Mouse (Mus musculus): ENCODE measurements around the gene Cdc34b. TPM values are rescaled to one million over a fixed set of nuclear protein-coding genes. Genes with fewer than 3 reads are reported as not detected.
A peak's percentile ranks its signal among the peaks of the same experiment; 100 is the strongest.

The Cdc34b gene
- polyA plus RNA-seq, 1 experiment from 2014 or later, result not detected

DNA sequence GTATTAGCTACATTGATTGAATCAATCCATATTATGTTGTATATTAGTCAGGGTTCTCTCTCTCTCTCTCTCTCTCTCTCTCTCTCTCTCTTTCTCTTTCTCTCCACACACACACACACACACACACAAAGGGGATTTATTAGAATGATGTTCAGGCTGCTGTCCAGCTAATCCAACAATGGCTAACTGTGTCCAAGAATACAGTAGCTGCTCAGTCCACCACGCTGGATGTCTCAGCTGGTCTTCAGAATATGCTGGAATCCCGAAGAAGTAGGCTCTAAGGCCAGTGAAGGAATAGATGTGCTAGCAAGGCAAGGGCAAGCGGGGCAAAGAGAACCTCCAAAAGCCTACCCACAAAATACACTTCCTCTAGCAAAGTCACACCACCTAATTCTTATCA lies 14.3 kb upstream of the Cdc34b start:
- ATAC-seq (ENCODE audit: insufficient number of reproducible peaks, low FRiP score, low TSS enrichment, low read depth), result no peak
- H3K27ac ChIP-seq (replicated peaks; ENCODE audit: low read depth, low read length), result no peak overlapping the region
- 88% methylated on average over 3 of the region's 3 CpGs for WGBS
- H3K27me3 ChIP-seq (ENCODE audit: control insufficient read depth, insufficient read depth, low read length), result no peaks in the 10 kb centered on the region
- H3K4me1 ChIP-seq (ENCODE audit: control insufficient read depth, insufficient read depth, low read length), result no peaks in the 10 kb centered on the region
- H3K9ac ChIP-seq (ENCODE audit: low read length), result no peak overlapping the region
- no peaks in the 10 kb centered on the region for H3K36me3 ChIP-seq (ENCODE audit: control insufficient read depth, insufficient read depth, low read length)
- no peak overlapping the region for H3K4me2 ChIP-seq (ENCODE audit: low read depth, severe bottlenecking)
- H3K9me3 ChIP-seq (ENCODE audit: control insufficient read depth, low read length), result no peaks in the 10 kb centered on the region
- no peak overlapping the region for H3K4me3 ChIP-seq (ENCODE audit: low read depth, low read length)
- no peak for DNase-seq (ENCODE audit: low spot score)

DNA sequence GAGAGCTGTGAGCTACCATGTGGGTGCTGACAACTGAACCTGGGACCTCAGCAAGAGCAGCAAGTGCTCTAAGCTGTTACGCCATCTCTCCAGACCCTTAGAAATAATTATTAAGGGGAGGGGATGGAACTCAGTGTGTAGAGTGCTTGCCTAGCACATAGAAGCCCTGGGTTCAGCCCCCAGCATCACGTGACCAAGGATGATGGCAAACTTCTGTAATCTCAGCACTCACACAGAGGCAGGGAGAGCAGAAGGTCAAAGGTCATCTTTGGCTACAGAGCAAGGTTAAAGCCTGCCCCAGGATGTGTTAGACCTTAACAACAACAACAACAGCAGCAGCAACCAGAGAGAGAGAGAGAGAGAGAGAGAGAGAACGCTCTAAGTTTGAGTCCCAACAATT lies 13.0 kb upstream of the Cdc34b start:
- H3K4me1 ChIP-seq (ENCODE audit: control insufficient read depth, insufficient read depth, low read length), result no peaks in the 10 kb centered on the region
- no peaks in the 10 kb centered on the region for H3K9me3 ChIP-seq (ENCODE audit: control insufficient read depth, low read length)
- no peaks in the 10 kb centered on the region for H3K36me3 ChIP-seq (ENCODE audit: control insufficient read depth, insufficient read depth, low read length)
- WGBS, result 82% methylated on average over 3 of the region's 3 CpGs
- no peak overlapping the region for H3K9ac ChIP-seq (ENCODE audit: low read length)
- no peak for DNase-seq (ENCODE audit: low spot score)
- ATAC-seq (ENCODE audit: insufficient number of reproducible peaks, low FRiP score, low TSS enrichment, low read depth), result no peak
- no peak overlapping the region for H3K27ac ChIP-seq (replicated peaks; ENCODE audit: low read depth, low read length)
- no peak overlapping the region for H3K4me2 ChIP-seq (ENCODE audit: low read depth, severe bottlenecking)
- H3K27me3 ChIP-seq (ENCODE audit: control insufficient read depth, insufficient read depth, low read length), result no peaks in the 10 kb centered on the region
- H3K4me3 ChIP-seq (ENCODE audit: low read depth, low read length), result no peak overlapping the region

DNA sequence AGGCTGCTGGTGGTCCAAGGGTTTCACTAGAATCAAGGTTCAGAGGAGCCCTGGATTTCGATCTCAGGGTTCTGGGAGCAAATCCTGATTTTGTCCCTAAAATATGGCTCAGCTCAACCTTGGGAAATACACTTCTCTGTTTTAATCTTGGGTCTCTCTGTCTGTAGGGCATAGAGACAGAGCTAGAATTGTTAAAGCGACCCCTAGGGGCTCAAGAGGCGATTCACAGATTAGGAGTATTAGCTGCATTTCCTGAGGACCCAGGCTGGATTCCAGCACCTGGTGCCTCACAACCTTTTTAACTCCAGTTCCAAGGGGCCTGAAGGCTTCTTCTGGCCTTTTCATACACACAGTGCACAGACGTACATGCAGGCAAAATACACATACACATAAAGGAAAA lies 12.0 kb upstream of the Cdc34b start:
- Histone ChIP-seq H3K9me3 (ENCODE audit: control insufficient read depth, low read length) (no peaks in the 10 kb centered on the region), H3K36me3 (ENCODE audit: control insufficient read depth, insufficient read depth, low read length) (no peaks in the 10 kb centered on the region), H3K4me1 (ENCODE audit: control insufficient read depth, insufficient read depth, low read length) (no peaks in the 10 kb centered on the region), H3K4me3 (ENCODE audit: low read depth, low read length) (no peak overlapping the region), H3K4me2 (ENCODE audit: low read depth, severe bottlenecking) (no peak overlapping the region), H3K27ac (replicated peaks; ENCODE audit: low read depth, low read length) (no peak overlapping the region), H3K9ac (ENCODE audit: low read length) (no peak overlapping the region), H3K27me3 (ENCODE audit: control insufficient read depth, insufficient read depth, low read length) (no peaks in the 10 kb centered on the region)
- DNase-seq (ENCODE audit: low spot score) (no peak), ATAC-seq (ENCODE audit: insufficient number of reproducible peaks, low FRiP score, low TSS enrichment, low read depth) (no peak)
- 35% methylated on average over 4 of the region's 4 CpGs for WGBS

DNA sequence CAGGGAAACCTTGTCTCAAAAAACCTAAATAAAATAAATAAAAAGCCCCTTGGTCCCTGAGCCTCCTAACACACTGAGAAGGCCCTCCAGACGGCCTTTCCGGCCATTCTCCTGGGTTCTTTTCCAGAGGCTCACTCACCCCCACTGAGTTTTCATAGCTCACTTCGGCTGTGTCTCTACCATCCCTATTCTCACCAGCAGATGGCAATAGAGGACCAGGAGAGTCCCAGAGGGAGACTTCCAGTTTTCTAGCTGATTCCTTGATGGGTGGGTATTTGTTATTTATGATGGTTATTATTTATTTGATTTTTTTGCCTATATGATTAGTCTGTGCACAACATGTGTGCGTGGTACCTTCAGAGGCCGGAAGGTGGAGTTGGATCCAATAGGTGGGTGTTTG lies 11.3 kb upstream of the Cdc34b start:
- ATAC-seq (ENCODE audit: insufficient number of reproducible peaks, low FRiP score, low TSS enrichment, low read depth) (no peak), DNase-seq (ENCODE audit: low spot score) (peak; percentile 76)
- no peaks in the 10 kb centered on the region for H3K36me3 ChIP-seq (ENCODE audit: control insufficient read depth, insufficient read depth, low read length)
- 37% methylated on average over 5 of the region's 5 CpGs for WGBS
- H3K27ac ChIP-seq (replicated peaks; ENCODE audit: low read depth, low read length), result no peak overlapping the region
- H3K9ac ChIP-seq (ENCODE audit: low read length), result no peak overlapping the region
- H3K4me1 ChIP-seq (ENCODE audit: control insufficient read depth, insufficient read depth, low read length), result no peaks in the 10 kb centered on the region
- H3K9me3 ChIP-seq (ENCODE audit: control insufficient read depth, low read length), result no peaks in the 10 kb centered on the region
- no peak overlapping the region for H3K4me2 ChIP-seq (ENCODE audit: low read depth, severe bottlenecking)
- no peak overlapping the region for H3K4me3 ChIP-seq (ENCODE audit: low read depth, low read length)
- H3K27me3 ChIP-seq (ENCODE audit: control insufficient read depth, insufficient read depth, low read length), result no peaks in the 10 kb centered on the region

DNA sequence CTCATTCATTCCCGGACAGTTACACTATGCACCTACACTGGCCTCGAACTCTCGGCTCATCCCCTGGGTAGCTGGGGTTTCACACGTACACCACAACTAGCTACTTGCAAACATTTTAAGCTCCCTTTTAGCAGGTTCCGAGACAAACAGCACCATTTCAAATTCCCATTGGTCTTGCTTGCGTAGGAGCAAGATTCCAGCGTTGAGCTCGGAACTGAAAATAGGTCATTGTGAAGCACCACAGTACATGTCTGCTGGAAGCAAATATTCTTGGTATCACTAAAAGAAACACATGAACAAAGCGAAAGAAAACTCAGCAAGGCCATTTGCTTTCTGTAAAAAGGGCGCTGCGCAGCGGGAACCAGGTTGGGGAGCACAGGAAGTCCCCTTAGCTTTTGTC lies 10.4 kb upstream of the Cdc34b start:
- Histone ChIP-seq H3K9ac (ENCODE audit: low read length) (no peak overlapping the region), H3K36me3 (ENCODE audit: control insufficient read depth, insufficient read depth, low read length) (no peaks in the 10 kb centered on the region), H3K4me1 (ENCODE audit: control insufficient read depth, insufficient read depth, low read length) (no peaks in the 10 kb centered on the region), H3K4me3 (ENCODE audit: low read depth, low read length) (no peak overlapping the region), H3K27ac (replicated peaks; ENCODE audit: low read depth, low read length) (no peak overlapping the region), H3K9me3 (ENCODE audit: control insufficient read depth, low read length) (no peaks in the 10 kb centered on the region), H3K4me2 (ENCODE audit: low read depth, severe bottlenecking) (no peak overlapping the region), H3K27me3 (ENCODE audit: control insufficient read depth, insufficient read depth, low read length) (no peaks in the 10 kb centered on the region)
- DNase-seq (ENCODE audit: low spot score) (no peak), ATAC-seq (ENCODE audit: insufficient number of reproducible peaks, low FRiP score, low TSS enrichment, low read depth) (no peak)
- WGBS, result 90% methylated on average over 12 of the region's 12 CpGs

DNA sequence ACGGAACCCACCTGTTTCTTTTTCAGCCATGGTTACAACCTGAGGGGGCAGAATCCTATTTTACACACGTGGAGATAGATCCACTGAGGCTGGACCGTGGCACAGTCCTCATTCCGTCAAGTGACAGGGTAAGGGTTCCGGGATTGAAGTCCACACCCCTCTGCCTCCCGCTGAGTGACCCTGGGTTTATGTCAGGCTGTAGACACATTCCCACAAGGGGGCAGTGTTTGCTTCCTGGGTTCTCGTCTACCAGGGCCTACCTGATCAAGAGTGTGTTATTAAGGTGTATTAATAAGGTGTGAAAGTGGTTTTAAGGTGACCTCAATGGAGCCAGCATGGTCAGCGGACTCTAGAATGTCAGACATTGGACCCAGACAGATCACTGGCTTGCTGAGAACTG lies 8.8 kb upstream of the Cdc34b start:
- Histone ChIP-seq H3K4me1 (ENCODE audit: control insufficient read depth, insufficient read depth, low read length) (no peaks in the 10 kb centered on the region), H3K36me3 (ENCODE audit: control insufficient read depth, insufficient read depth, low read length) (no peaks in the 10 kb centered on the region), H3K4me3 (ENCODE audit: low read depth, low read length) (no peak overlapping the region), H3K27ac (replicated peaks; ENCODE audit: low read depth, low read length) (no peak overlapping the region), H3K9me3 (ENCODE audit: control insufficient read depth, low read length) (no peaks in the 10 kb centered on the region), H3K9ac (ENCODE audit: low read length) (no peak overlapping the region), H3K27me3 (ENCODE audit: control insufficient read depth, insufficient read depth, low read length) (no peaks in the 10 kb centered on the region), H3K4me2 (ENCODE audit: low read depth, severe bottlenecking) (no peak overlapping the region)
- ATAC-seq (ENCODE audit: insufficient number of reproducible peaks, low FRiP score, low TSS enrichment, low read depth) (no peak), DNase-seq (ENCODE audit: low spot score) (peak; percentile 25)
- 40% methylated on average over 8 of the region's 8 CpGs for WGBS

DNA sequence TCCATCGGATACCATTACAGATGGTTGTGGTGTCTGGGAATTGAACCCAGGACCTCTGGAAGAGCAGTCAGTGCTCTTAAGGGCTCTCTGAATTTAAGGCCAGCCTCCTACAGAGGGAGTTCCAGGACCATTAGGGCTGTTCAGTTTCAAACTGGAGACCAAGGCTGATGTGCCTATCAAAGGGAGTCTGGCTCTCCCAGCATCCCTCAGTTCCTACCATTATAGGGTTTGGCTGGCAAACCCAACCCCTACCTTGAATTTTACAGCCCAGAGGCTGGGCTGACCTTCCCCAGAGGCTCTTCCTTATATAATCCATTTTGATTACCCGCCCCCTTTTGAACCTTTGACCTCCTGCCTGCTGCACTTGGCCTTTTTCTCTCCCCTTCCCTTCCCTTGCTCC lies 5.8 kb upstream of the Cdc34b start:
- DNase-seq (ENCODE audit: low spot score) (no peak), ATAC-seq (ENCODE audit: insufficient number of reproducible peaks, low FRiP score, low TSS enrichment, low read depth) (no peak)
- Histone ChIP-seq H3K9ac (ENCODE audit: low read length) (no peak overlapping the region), H3K4me2 (ENCODE audit: low read depth, severe bottlenecking) (no peak overlapping the region), H3K27me3 (ENCODE audit: control insufficient read depth, insufficient read depth, low read length) (no peaks in the 10 kb centered on the region), H3K9me3 (ENCODE audit: control insufficient read depth, low read length) (no peaks in the 10 kb centered on the region), H3K4me1 (ENCODE audit: control insufficient read depth, insufficient read depth, low read length) (no peaks in the 10 kb centered on the region), H3K36me3 (ENCODE audit: control insufficient read depth, insufficient read depth, low read length) (no peaks in the 10 kb centered on the region), H3K4me3 (ENCODE audit: low read depth, low read length) (no peak overlapping the region), H3K27ac (replicated peaks; ENCODE audit: low read depth, low read length) (no peak overlapping the region)
- 60% methylated on average over 2 of the region's 2 CpGs for WGBS

DNA sequence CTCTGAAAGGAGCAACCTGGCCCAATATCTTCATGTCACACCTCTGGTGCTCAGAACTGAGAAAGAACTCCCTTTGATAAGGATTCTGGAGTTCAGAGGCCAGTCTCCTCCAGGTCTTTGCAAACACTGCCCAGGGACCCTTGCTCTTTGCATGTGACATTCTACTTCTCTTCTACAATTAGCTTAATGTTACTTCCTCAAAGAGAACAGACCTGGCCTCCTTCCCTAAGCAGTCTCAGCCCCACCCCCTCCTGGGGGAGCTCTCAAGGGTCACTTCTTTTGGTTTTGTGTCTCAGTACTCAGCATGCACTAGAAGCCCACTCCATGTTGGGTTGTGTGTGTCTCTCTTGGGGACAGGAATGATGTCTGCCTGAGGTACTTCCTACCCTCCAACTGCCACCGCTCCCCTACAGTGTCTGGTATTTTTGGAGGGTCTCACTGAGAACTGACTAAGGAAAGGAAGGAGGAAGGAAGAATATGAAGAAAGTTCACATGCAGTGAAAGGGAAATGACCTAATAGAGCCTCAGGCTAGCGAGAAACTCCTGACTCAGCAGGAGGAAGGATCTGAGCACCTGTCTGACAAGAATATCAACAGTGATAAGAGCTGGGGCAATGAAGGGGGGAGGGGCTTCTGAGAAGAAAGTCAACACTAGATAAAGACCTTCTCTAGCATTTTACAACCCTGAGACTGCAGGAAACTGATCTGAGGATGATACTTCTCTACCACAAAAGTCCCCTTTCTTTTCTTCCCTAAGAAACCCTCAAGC lies 11.5 kb downstream of the Cdc34b start:
- no peak for ATAC-seq (ENCODE audit: insufficient number of reproducible peaks, low FRiP score, low TSS enrichment, low read depth)
- Histone ChIP-seq H3K4me3 (ENCODE audit: low read depth, low read length) (no peak overlapping the region), H3K9me3 (ENCODE audit: control insufficient read depth, low read length) (no peaks in the 10 kb centered on the region), H3K27me3 (ENCODE audit: control insufficient read depth, insufficient read depth, low read length) (no peaks in the 10 kb centered on the region), H3K36me3 (ENCODE audit: control insufficient read depth, insufficient read depth, low read length) (no peaks in the 10 kb centered on the region), H3K4me1 (ENCODE audit: control insufficient read depth, insufficient read depth, low read length) (no peaks in the 10 kb centered on the region), H3K27ac (replicated peaks; ENCODE audit: low read depth, low read length) (no peak overlapping the region), H3K9ac (ENCODE audit: low read length) (no peak overlapping the region), H3K4me2 (ENCODE audit: low read depth, severe bottlenecking) (no peak overlapping the region)
- 59% methylated on average over 2 of the region's 2 CpGs for WGBS
- no peak for DNase-seq (ENCODE audit: low spot score)

DNA sequence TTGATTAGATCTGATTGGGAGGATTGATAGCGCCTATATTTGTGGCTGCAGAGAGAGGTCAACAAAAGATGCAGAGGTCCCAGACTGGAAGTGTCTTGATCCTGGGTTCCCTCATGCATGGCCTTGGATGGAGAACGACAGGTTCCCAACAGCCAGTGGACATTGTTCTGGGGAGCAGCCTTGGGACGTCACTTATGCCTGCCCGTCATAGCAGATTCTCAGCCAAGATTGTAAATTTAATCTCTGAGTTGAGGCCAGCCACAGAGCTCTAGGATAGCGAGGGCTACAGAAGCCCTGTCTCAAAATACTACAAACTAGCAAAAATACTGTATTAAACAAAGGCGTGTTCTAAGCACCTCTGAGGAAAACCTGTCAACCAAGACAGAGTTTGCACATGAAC lies 18.3 kb downstream of the Cdc34b start:
- Histone ChIP-seq H3K27me3 (ENCODE audit: control insufficient read depth, insufficient read depth, low read length) (no peaks in the 10 kb centered on the region), H3K4me2 (ENCODE audit: low read depth, severe bottlenecking) (no peak overlapping the region), H3K4me1 (ENCODE audit: control insufficient read depth, insufficient read depth, low read length) (no peaks in the 10 kb centered on the region), H3K9ac (ENCODE audit: low read length) (no peak overlapping the region), H3K27ac (replicated peaks; ENCODE audit: low read depth, low read length) (no peak overlapping the region), H3K9me3 (ENCODE audit: control insufficient read depth, low read length) (no peaks in the 10 kb centered on the region), H3K36me3 (ENCODE audit: control insufficient read depth, insufficient read depth, low read length) (no peaks in the 10 kb centered on the region), H3K4me3 (ENCODE audit: low read depth, low read length) (no peak overlapping the region)
- WGBS, result 87% methylated on average over 6 of the region's 6 CpGs
- ATAC-seq (ENCODE audit: insufficient number of reproducible peaks, low FRiP score, low TSS enrichment, low read depth), result no peak
- no peak for DNase-seq (ENCODE audit: low spot score)

Measured in limb, embryonic 11.5 days (tissue).